Mouse (Mus musculus) left cerebral cortex, postnatal 25 days (tissue): ENCODE results near the gene Ten1. TPM values are rescaled to one million over a fixed set of nuclear protein-coding genes. Genes with fewer than 3 reads are reported as not detected.

Experiments
- total RNA-seq, 2 experiments: library from RNA; stranded (reverse); gene quantifications; 2 replicates each; pipeline ENCODE4 v1.2.3; 2021

The Ten1 gene
- total RNA-seq, 2 experiments from 2014 or later = 40.6 to 42.4 TPM

Other genes with a start within 250 kb of the Ten1 start
- 1 to 10 TPM; 3.7 to 6.6 TPM for gene Itgb4, start 224.1 kb upstream of the Ten1 start, total RNA-seq
- gene Galk1, start 186.1 kb upstream of the Ten1 start, total RNA-seq = 10 to 100 TPM; 14.7 to 18.7 TPM
- gene H3f3b, start 170.9 kb upstream of the Ten1 start, total RNA-seq = 100 to 1,000 TPM; 225 to 260 TPM
- gene Unk, start 168.5 kb upstream of the Ten1 start, total RNA-seq = 10 to 100 TPM; 20.7 to 21.7 TPM
- gene Unc13d, start 120.9 kb upstream of the Ten1 start, total RNA-seq = 1 to 10 TPM in 1 of 2 experiments, under 1 TPM in 1; 0.82 to 1.0 TPM
- gene Wbp2, start 111.9 kb upstream of the Ten1 start, total RNA-seq = 100 to 1,000 TPM; 342 to 363 TPM
- gene Trim47, start 71.6 kb upstream of the Ten1 start, total RNA-seq = 1 to 10 TPM; 7.0 to 7.4 TPM
- gene Trim65, start 67.7 kb upstream of the Ten1 start, total RNA-seq = 1 to 10 TPM; 7.0 to 7.1 TPM
- 10 to 100 TPM; 53.0 to 53.8 TPM for gene Mrpl38, start 60.0 kb upstream of the Ten1 start, total RNA-seq
- 10 to 100 TPM; 72.8 to 82.1 TPM for gene Fbf1, start 30.7 kb upstream of the Ten1 start, total RNA-seq
- 100 to 1,000 TPM; 110 to 111 TPM for gene Acox1, start 190 bp downstream of the Ten1 start, total RNA-seq
- gene Evpl, start 39.2 kb downstream of the Ten1 start, total RNA-seq = 1 to 10 TPM in 1 of 2 experiments, under 1 TPM in 1; 0.92 to 1.1 TPM
- gene Srp68, start 75.4 kb downstream of the Ten1 start, total RNA-seq = 10 to 100 TPM; 65.8 to 69.8 TPM
- not detected for gene Galr2, start 82.1 kb downstream of the Ten1 start, total RNA-seq
- gene Exoc7, start 108.4 kb downstream of the Ten1 start, total RNA-seq = 10 to 100 TPM; 95.7 to 97.4 TPM
- gene Foxj1, start 136.5 kb downstream of the Ten1 start, total RNA-seq = 1 to 10 TPM; 4.8 to 6.3 TPM
- 100 to 1,000 TPM; 252 to 278 TPM for gene Rnf157, start 214.2 kb downstream of the Ten1 start, total RNA-seq
- gene Ubald2, start 235.2 kb downstream of the Ten1 start, total RNA-seq = 10 to 100 TPM; 31.3 to 33.7 TPM